Mouse (Mus musculus) ES-E14 (cell line): Measurements from ENCODE around the gene Clpb. TPM values are rescaled to one million over a fixed set of nuclear protein-coding genes. Genes with fewer than 3 reads are reported as not detected.
A peak's percentile ranks its signal among the peaks of the same experiment; 100 is the strongest.

Source experiments
- DNase-seq: peaks from one replicate; pipeline ENCODE4 v3.0.0-alpha.2; 2013; ENCODE audit warnings: low read depth, low spot score
- H3K27ac ChIP-seq: 2 replicates; pipeline ENCODE4 v1.5.1; 2012; ENCODE audit warnings: low read depth, mild to moderate bottlenecking, low read length, moderate library complexity, mixed read lengths; ENCODE audit not compliant: poor library complexity, insufficient read depth, severe bottlenecking
- H3K36me3 ChIP-seq: 2 replicates; pipeline ENCODE4 v1.6.1; 2012; ENCODE audit warnings: mild to moderate bottlenecking, low read length, moderate library complexity, mixed read lengths; ENCODE audit not compliant: control insufficient read depth, poor library complexity, insufficient read depth, severe bottlenecking
- H3K4me1 ChIP-seq, 2 experiments: fragments of 150-350 bp in 1 of 2; sonication (generic) in 1 of 2; 2 replicates each; pipeline ENCODE4 v1.6.1; 2012; ENCODE audit warnings: low read length in 2 of 2, mild to moderate bottlenecking in 1 of 2, mixed read lengths in 1 of 2; ENCODE audit not compliant: control insufficient read depth in 2 of 2, insufficient read depth in 2 of 2, poor library complexity in 1 of 2
- H3K4me3 ChIP-seq, 2 experiments: fragments of 150-350 bp in 1 of 2; sonication (generic) in 1 of 2; 2 replicates each; pipeline ENCODE4 v1.5.1; 2012; ENCODE audit warnings: low read length in 2 of 2, low read depth in 1 of 2, mild to moderate bottlenecking in 1 of 2, mixed read lengths in 1 of 2; ENCODE audit not compliant: insufficient read depth in 1 of 2, poor library complexity in 1 of 2, severe bottlenecking in 1 of 2
- H3K9ac ChIP-seq: 2 replicates; pipeline ENCODE4 v1.6.1; 2012; ENCODE audit warnings: low read depth, mild to moderate bottlenecking, low read length, mixed read lengths; ENCODE audit not compliant: poor library complexity, insufficient read depth, severe bottlenecking
- H3K9me3 ChIP-seq: fragments of 150-350 bp; sonication (generic); 2 replicates; pipeline ENCODE4 v1.6.1; 2012; ENCODE audit warnings: low read depth, mild to moderate bottlenecking, low read length; ENCODE audit not compliant: control insufficient read depth, insufficient read depth
- CHD2 ChIP-seq: IDR thresholded peaks from 2 replicates; pipeline ENCODE4 v1.6.1; 2014; ENCODE audit warnings: mild to moderate bottlenecking, low read depth, low read length, inconsistent platforms
- HCFC1 ChIP-seq: IDR thresholded peaks from 2 replicates; pipeline ENCODE4 v1.6.1; 2012; ENCODE audit warnings: low read length, inconsistent platforms, borderline replicate concordance; ENCODE audit not compliant: insufficient read depth
- MAFK ChIP-seq: IDR thresholded peaks from 2 replicates; pipeline ENCODE4 v1.6.1; 2014; ENCODE audit warnings: mild to moderate bottlenecking, low read depth, low read length, inconsistent platforms; ENCODE audit not compliant: insufficient read depth
- ZC3H11A ChIP-seq: IDR thresholded peaks from 2 replicates; pipeline ENCODE4 v1.6.1; 2012; ENCODE audit warnings: low read depth, mild to moderate bottlenecking, inconsistent platforms, low read length, borderline replicate concordance
- ZNF384 ChIP-seq: IDR thresholded peaks from 2 replicates; pipeline ENCODE4 v1.6.1; 2012; ENCODE audit warnings: low read depth, low read length, inconsistent platforms
- in situ Hi-C, 2 experiments: fragments of 600-800 bp; cut with MboI; formaldehyde crosslinking; loops; one replicate each; pipeline ENCODE4 v1.15.1; 2025; ENCODE audit warnings: low sequenced_read_pairs in 2 of 2, inconsistent platforms in 1 of 2; ENCODE audit not compliant: unreplicated experiment in 2 of 2
- total RNA-seq: library from RNA; depleted of rRNA; stranded (reverse); fragments of 300-350 nt; gene quantifications from 2 replicates; pipeline ENCODE4 v1.2.3, GENCODE M21; 2012

Clpb gene
- total RNA-seq, 1 experiment: 197 TPM

DNA sequence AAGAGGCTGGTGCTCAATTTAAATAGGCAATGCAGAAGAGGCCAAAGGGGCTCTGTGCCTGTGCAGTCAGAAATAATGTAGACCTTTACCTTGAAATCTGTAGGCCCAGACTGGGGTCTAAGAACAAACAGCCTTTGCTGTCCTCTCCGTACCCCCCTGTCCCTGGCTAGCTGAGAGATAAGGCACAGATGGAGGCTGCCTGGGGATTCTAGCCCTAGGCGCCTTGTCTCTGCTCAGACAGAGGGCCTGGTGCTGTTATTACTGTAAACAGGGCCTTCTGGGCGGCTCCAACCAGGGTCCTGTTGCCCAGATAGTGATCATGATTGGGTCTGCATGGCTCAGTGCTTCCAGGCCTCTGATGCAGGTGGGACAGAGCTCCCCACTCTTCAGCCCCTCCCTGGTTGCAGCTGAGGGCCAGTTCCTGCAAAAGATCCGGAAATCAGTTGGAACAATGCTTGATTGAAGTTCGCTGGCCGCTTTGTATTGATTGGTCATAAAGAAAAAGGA is 18.2 kb downstream of the Clpb start:
- H3K9ac ChIP-seq: no peak overlapping the region

DNA sequence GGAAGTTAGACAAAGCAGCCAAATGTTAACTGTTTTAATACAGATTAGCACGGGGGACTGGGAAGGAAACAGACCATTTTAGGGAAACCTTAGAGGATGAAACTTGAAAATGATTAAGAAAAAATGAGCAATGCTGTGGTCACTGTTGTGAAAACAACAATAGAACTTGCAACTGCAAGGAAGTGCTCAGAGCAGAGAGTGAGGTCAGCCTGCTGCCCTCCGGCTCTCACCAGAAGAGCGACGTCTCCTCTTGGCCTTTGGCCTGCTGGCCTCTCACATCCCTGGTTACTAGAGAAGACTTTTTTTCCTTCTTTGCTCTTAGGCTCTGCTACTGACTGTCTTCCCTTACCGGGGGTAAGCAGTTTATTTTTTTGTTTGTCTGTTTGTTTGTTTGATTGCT is 19.5 kb downstream of the Clpb start:
- H3K9me3 ChIP-seq: no peaks in the 10 kb centered on the region
- no peak for DNase-seq
- H3K4me3 ChIP-seq: no peak overlapping the region
- H3K27ac ChIP-seq: no peak overlapping the region
- H3K9ac ChIP-seq: no peak overlapping the region
- TF ChIP-seq CHD2: no peak
- TF ChIP-seq HCFC1: no peak
- no peak for TF ChIP-seq ZC3H11A
- no peak for TF ChIP-seq MAFK
- TF ChIP-seq ZNF384: no peak
- H3K36me3 ChIP-seq: peaks cover 2% of the 10 kb centered on the region; the same call in 1 of the 2 replicates
- in situ Hi-C loops: no loop called here
- peaks cover 6 to 28% of the 10 kb centered on the region in 2 experiments for H3K4me1 ChIP-seq

More for the DNA sequence above, 18.2 kb downstream of the Clpb start:
- TF ChIP-seq HCFC1 (no peak), MAFK (no peak), ZC3H11A (no peak), CHD2 (no peak), ZNF384 (no peak)
- H3K4me1 ChIP-seq: peaks cover 9 to 33% of the 10 kb centered on the region in 2 experiments
- no peak for DNase-seq
- no peak overlapping the region for H3K4me3 ChIP-seq
- no peaks in the 10 kb centered on the region for H3K9me3 ChIP-seq
- in situ Hi-C loops: no loop called here
- no peak overlapping the region for H3K27ac ChIP-seq
- H3K36me3 ChIP-seq: peaks cover 2% of the 10 kb centered on the region; the same call in 1 of the 2 replicates

DNA sequence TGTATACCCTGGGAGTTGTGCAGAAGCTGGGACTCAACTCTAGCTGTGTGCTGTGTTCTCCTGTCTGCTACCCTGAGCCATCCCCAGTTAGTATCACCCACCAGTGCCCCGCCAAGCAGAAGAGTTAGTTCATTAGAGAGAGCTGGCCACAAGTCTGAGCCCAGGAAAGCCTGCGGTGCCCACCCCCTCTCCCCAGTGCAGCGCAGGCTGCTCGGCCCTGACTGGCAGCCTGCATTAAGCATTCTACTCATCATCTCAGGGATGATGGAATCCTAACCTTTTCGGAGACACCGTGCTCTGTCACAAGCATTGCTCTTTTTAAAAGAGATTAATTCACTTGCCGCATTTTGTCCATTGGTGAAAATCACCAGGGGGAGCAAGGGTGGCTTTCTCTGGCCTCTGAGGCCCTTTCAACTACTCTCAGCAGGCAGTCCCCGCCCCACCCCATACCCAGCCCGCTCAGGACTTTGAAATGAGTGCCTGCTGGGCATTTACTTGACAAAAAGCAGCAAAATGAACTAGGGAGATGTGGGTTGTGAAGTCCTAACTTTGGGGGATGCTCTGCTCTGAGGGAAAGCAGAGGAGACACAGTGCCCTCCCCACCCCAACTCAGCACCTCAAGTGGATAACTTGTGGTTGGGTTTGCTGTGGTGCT is 20.7 kb downstream of the Clpb start:
- in situ Hi-C loops: no loop called here
- Histone ChIP-seq H3K27ac (0 out of 2 replicates have a peak overlapping the region, but pooled peaks have one; percentile 1), H3K4me1 (peaks cover 6 to 26% of the 10 kb centered on the region in 2 experiments), H3K36me3 (peaks cover 2% of the 10 kb centered on the region; the same call in 1 of the 2 replicates), H3K4me3 (no peak overlapping the region), H3K9ac (no peak overlapping the region), H3K9me3 (no peaks in the 10 kb centered on the region)
- TF ChIP-seq HCFC1: no peak
- no peak for TF ChIP-seq ZNF384
- TF ChIP-seq MAFK: no peak
- no peak for TF ChIP-seq ZC3H11A
- no peak for TF ChIP-seq CHD2
- DNase-seq: no peak

GRCm38 (mm10) chr7:101684671-101685070 is 21.2 kb downstream of the Clpb start:
- H3K36me3 ChIP-seq: peaks cover 2% of the 10 kb centered on the region; the same call in 1 of the 2 replicates
- TF ChIP-seq CHD2 (no peak), HCFC1 (no peak), ZC3H11A (no peak), ZNF384 (no peak), MAFK (no peak)
- in situ Hi-C loops: no loop called here
- H3K4me1 ChIP-seq: peaks cover 6 to 26% of the 10 kb centered on the region in 2 experiments
- no peak overlapping the region for H3K9ac ChIP-seq
- no peak for DNase-seq
- no peak overlapping the region for H3K4me3 ChIP-seq
- 0 out of 2 replicates have a peak overlapping the region, but pooled peaks have one; percentile 1 for H3K27ac ChIP-seq
- H3K9me3 ChIP-seq: no peaks in the 10 kb centered on the region
